Mouse (Mus musculus) CH12.LX (cell line): ENCODE measurements around the gene Pbx1.

Source experiments
- CTCF ChIP-seq, 2 experiments: IDR thresholded peaks in 1 of 2; conservative IDR thresholded peaks in 1 of 2; 2 replicates each; pipeline ENCODE4 v1.5.1; 2011 to 2012; ENCODE audit warnings: low read depth in 2 of 2, low read length in 2 of 2, improper control_type of control experiment in 1 of 2, inconsistent platforms in 1 of 2, mild to moderate bottlenecking in 1 of 2, moderate library complexity in 1 of 2
- NRF1 ChIP-seq: IDR thresholded peaks from 2 replicates; pipeline ENCODE4 v1.6.1; 2014; ENCODE audit warnings: low read depth, mild to moderate bottlenecking, inconsistent platforms, low read length, improper control_type of control experiment, moderate library complexity
- POLR2A ChIP-seq: IDR thresholded peaks from 2 replicates; pipeline ENCODE4 v1.6.1; 2011; ENCODE audit warnings: low read depth, mild to moderate bottlenecking, improper control_type of control experiment, low read length
- USF1 ChIP-seq: IDR thresholded peaks from 2 replicates; pipeline ENCODE4 v1.6.1; 2014; ENCODE audit warnings: low read depth, mild to moderate bottlenecking, inconsistent platforms, low read length, improper control_type of control experiment

GRCm38 (mm10) chr1:168200570-168201156 lies 231.4 kb downstream of the Pbx1 start:
- TF ChIP-seq CTCF (conservative IDR thresholded peaks at IDR 0.05 in 1 of 2, IDR thresholded peaks at IDR 0.05 in 1 of 2; ENCODE audit: low read depth in 2 of 2, low read length in 2 of 2) (no peak), NRF1 (no peak), USF1 (no peak), POLR2A (no peak)
